Mouse (Mus musculus): ENCODE data around the gene Zfp597. TPM values are rescaled to one million over a fixed set of nuclear protein-coding genes. Genes with fewer than 3 reads are reported as not detected.

Gene Zfp597
- polyA plus RNA-seq, 1 experiment from 2014 or later: 7.5 TPM

DNA sequence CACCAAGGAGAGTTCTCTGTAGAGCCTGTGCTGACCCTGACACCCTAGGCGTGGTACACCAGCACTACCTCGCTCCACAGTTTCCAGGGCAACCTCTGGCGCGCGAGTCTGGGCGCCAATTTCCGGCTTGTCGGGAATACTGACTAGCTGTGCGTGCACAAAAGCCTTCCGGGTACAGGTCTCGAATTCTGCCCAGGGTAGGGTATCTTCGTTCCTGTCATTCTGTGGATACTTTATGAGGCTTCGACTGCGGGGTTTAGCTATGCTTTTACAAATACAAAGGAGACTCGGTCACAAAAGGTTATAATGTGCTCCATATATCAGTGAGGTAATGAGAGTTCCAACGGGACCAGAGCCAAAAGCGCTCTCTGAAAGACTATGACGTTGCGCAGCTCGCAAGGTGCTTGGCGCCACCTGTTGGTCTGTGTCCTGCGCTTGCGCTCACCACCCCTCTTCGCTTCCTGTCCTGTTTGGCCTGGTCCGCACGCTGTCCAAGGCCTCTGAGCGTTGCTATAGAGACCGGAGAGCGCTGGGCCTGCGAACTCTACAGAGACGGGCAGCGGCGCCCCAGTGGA lies 24.3 kb upstream of the Zfp597 start, which contains the start of the genes 1700037C18Rik and Cluap1:
1700037C18Rik (minus strand) TSS at position 153 of the 575 bp plus-strand sequence.
Cluap1 (plus strand) TSS at position 265 of the 575 bp plus-strand sequence.
- H3K9ac ChIP-seq (ENCODE audit: low read length): peak within 1 kb of the TSS; percentile 89
- under 1% methylated on average over 33 of the region's 33 CpGs for WGBS
- peaks cover 6% of the 10 kb centered on the region; the same call in 1 of the 2 replicates for H3K4me1 ChIP-seq (ENCODE audit: control insufficient read depth, insufficient read depth, low read length)
- peak within 1 kb of the TSS; percentile 88 for H3K4me2 ChIP-seq (ENCODE audit: low read depth, low read length)
- H3K27ac ChIP-seq (ENCODE audit: low read length): peak within 1 kb of the TSS; percentile 74
- H3K27me3 ChIP-seq (ENCODE audit: control insufficient read depth, insufficient read depth, low read length): no peaks in the 10 kb centered on the region
- peak; percentile 98 for ATAC-seq (ENCODE audit: insufficient read depth, low FRiP score)
- no peaks in the 10 kb centered on the region for H3K9me3 ChIP-seq (replicated peaks; ENCODE audit: control insufficient read depth, low read length)
- peaks cover 13% of the 10 kb centered on the region for H3K36me3 ChIP-seq (ENCODE audit: control insufficient read depth, insufficient read depth, low read length)
- peak within 1 kb of the TSS; percentile 74 for H3K4me3 ChIP-seq (replicated peaks; ENCODE audit: low read length)

DNA sequence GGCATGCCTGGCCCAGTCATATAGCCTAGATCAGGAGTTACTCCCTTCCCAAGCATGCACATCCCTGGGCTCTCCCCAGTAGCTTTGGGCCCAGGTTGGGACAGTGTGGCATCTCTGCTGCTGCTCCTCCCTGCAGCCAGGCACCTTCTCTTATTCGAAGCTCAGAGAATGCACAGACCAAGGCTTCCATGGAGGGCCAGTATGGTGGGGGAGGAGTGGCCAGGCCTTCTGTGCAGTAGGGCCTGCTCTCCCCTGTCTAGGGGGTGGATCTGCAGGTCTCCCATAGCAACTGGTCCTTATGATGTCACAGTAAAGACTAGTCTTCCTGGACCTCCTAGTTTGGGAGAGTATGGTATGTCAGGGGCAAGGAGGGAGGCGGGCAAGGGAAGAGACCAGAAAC lies 23.1 kb upstream of the Zfp597 start:
- Histone ChIP-seq H3K4me2 (ENCODE audit: low read depth, low read length) (no peak overlapping the region), H3K9ac (ENCODE audit: low read length) (no peak overlapping the region), H3K27ac (ENCODE audit: low read length) (no peak overlapping the region), H3K36me3 (ENCODE audit: control insufficient read depth, insufficient read depth, low read length) (peaks cover 11% of the 10 kb centered on the region), H3K4me1 (ENCODE audit: control insufficient read depth, insufficient read depth, low read length) (peaks cover 6% of the 10 kb centered on the region; the same call in 1 of the 2 replicates), H3K4me3 (replicated peaks; ENCODE audit: low read length) (no peak overlapping the region), H3K9me3 (replicated peaks; ENCODE audit: control insufficient read depth, low read length) (no peaks in the 10 kb centered on the region), H3K27me3 (ENCODE audit: control insufficient read depth, insufficient read depth, low read length) (no peaks in the 10 kb centered on the region)
- 78% methylated on average over 2 of the region's 2 CpGs for WGBS
- ATAC-seq (ENCODE audit: insufficient read depth, low FRiP score): no peak

DNA sequence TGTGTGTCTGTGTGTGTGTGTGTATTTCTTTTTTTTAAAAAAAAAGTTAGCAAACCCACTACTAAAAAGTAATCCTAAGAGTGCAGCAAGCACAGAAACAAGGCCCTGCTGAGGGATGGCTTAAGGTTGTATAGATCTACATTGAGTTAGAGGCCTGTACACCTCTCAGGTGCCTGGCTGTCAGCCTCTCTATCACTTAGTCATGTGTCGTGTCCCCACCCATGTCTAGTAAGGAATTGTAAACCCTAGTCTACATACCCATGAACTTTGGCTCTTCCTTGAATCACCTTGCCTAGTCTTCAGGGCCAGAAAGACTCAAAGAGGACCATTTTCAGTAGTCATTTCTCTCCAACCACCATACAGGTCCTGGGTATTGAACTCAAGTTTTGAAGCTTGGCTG lies 12.2 kb upstream of the Zfp597 start:
- Histone ChIP-seq H3K4me1 (ENCODE audit: control insufficient read depth, insufficient read depth, low read length) (no peaks in the 10 kb centered on the region), H3K27me3 (ENCODE audit: control insufficient read depth, insufficient read depth, low read length) (no peaks in the 10 kb centered on the region), H3K36me3 (ENCODE audit: control insufficient read depth, insufficient read depth, low read length) (peaks cover 16% of the 10 kb centered on the region; the same call in 1 of the 2 replicates), H3K27ac (ENCODE audit: low read length) (no peak overlapping the region), H3K4me3 (replicated peaks; ENCODE audit: low read length) (no peak overlapping the region), H3K4me2 (ENCODE audit: low read depth, low read length) (no peak overlapping the region), H3K9ac (ENCODE audit: low read length) (no peak overlapping the region), H3K9me3 (replicated peaks; ENCODE audit: control insufficient read depth, low read length) (no peaks in the 10 kb centered on the region)
- ATAC-seq (ENCODE audit: insufficient read depth, low FRiP score): no peak
- 92% methylated on average over 1 of the region's 1 CpGs for WGBS

DNA sequence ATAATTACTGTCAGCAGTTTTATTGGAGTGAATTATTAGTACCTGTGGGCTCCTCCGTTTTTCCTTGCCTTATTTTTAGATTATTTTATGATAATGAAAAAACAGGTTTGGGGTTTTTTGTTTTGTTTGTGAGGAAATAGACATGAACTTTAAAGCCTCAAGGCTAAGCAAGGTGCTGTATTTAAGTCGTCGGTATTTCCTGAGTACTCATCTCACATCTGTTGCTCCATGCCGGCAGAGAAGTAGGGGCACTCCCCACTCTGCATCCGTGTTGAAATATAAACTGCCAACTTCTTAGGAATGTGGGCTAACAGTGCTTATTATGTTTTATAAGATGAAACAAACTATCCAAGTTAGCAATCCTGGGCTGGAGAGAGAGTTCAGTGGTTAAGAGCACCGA lies 11.7 kb upstream of the Zfp597 start:
- ATAC-seq (ENCODE audit: insufficient read depth, low FRiP score): no peak
- Histone ChIP-seq H3K9me3 (replicated peaks; ENCODE audit: control insufficient read depth, low read length) (no peaks in the 10 kb centered on the region), H3K4me3 (replicated peaks; ENCODE audit: low read length) (no peak overlapping the region), H3K9ac (ENCODE audit: low read length) (no peak overlapping the region), H3K36me3 (ENCODE audit: control insufficient read depth, insufficient read depth, low read length) (peaks cover 11% of the 10 kb centered on the region; the same call in 1 of the 2 replicates), H3K4me1 (ENCODE audit: control insufficient read depth, insufficient read depth, low read length) (no peaks in the 10 kb centered on the region), H3K27me3 (ENCODE audit: control insufficient read depth, insufficient read depth, low read length) (no peaks in the 10 kb centered on the region), H3K27ac (ENCODE audit: low read length) (no peak overlapping the region), H3K4me2 (ENCODE audit: low read depth, low read length) (no peak overlapping the region)
- 83% methylated on average over 6 of the region's 6 CpGs for WGBS

DNA sequence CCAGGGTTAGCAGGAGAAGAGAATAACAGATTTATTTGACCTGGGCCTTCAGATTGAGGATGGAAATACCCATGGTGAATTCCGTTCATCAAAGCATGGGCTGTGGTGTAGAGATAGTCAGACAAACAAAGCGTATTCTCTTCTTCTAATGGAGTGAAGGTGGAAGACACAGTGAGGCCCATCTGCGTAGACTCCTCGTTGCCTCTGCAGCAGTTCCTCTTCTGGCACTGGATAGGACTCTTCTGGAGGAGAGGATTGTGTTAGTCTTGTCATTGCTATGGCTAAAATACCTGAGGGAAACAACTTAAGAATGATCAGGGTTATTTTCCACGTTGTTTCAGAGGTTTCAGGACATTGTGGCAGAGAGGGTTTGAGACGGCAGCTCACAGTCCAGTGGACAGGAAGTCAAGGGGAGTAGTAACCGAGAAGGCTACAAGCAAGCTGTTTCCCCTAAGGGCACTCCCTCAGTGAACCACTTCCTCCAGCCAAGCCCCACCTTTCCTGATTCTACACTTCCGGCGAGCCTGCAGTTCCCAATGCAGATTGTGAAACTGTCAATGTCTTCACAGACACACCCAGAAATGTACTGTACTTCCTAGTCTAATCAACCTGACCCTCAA lies 10.9 kb upstream of the Zfp597 start:
- Histone ChIP-seq H3K9ac (ENCODE audit: low read length) (no peak overlapping the region), H3K27me3 (ENCODE audit: control insufficient read depth, insufficient read depth, low read length) (no peaks in the 10 kb centered on the region), H3K4me1 (ENCODE audit: control insufficient read depth, insufficient read depth, low read length) (no peaks in the 10 kb centered on the region), H3K4me3 (replicated peaks; ENCODE audit: low read length) (no peak overlapping the region), H3K4me2 (ENCODE audit: low read depth, low read length) (no peak overlapping the region; the same call in 1 of the 2 replicates), H3K27ac (ENCODE audit: low read length) (peak overlapping the region; percentile 65), H3K9me3 (replicated peaks; ENCODE audit: control insufficient read depth, low read length) (no peaks in the 10 kb centered on the region), H3K36me3 (ENCODE audit: control insufficient read depth, insufficient read depth, low read length) (peaks cover 4% of the 10 kb centered on the region; the same call in 1 of the 2 replicates)
- WGBS: 69% methylated on average over 9 of the region's 9 CpGs
- ATAC-seq (ENCODE audit: insufficient read depth, low FRiP score): peak; percentile 58; the same call in 1 of the 2 replicates

DNA sequence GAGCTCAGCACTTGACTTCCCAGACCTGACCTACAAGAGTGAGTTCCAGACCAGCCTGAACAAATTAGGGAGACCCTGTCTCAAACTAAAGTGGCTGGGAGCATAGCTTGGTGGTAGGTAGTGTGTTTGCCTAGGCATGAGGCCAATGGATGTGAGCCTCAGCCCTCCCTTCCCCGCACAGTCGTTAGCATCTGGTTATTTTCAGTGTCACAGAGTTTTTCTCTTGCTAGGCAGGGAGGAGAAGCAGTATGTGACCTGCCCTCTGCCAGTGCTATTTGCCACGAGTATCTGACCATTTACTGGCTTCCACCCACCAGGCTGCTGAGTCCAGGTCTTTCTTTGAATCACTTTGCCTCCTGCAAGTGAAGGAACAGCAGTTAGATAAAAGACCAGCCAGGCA lies 9.4 kb upstream of the Zfp597 start:
- no peaks in the 10 kb centered on the region for H3K4me1 ChIP-seq (ENCODE audit: control insufficient read depth, insufficient read depth, low read length)
- no peak overlapping the region for H3K9ac ChIP-seq (ENCODE audit: low read length)
- 45% methylated on average over 3 of the region's 3 CpGs for WGBS
- no peak overlapping the region for H3K27ac ChIP-seq (ENCODE audit: low read length)
- no peaks in the 10 kb centered on the region for H3K27me3 ChIP-seq (ENCODE audit: control insufficient read depth, insufficient read depth, low read length)
- no peak overlapping the region for H3K4me3 ChIP-seq (replicated peaks; ENCODE audit: low read length)
- no peaks in the 10 kb centered on the region for H3K36me3 ChIP-seq (ENCODE audit: control insufficient read depth, insufficient read depth, low read length)
- no peaks in the 10 kb centered on the region for H3K9me3 ChIP-seq (replicated peaks; ENCODE audit: control insufficient read depth, low read length)
- no peak for ATAC-seq (ENCODE audit: insufficient read depth, low FRiP score)
- no peak overlapping the region for H3K4me2 ChIP-seq (ENCODE audit: low read depth, low read length)

DNA sequence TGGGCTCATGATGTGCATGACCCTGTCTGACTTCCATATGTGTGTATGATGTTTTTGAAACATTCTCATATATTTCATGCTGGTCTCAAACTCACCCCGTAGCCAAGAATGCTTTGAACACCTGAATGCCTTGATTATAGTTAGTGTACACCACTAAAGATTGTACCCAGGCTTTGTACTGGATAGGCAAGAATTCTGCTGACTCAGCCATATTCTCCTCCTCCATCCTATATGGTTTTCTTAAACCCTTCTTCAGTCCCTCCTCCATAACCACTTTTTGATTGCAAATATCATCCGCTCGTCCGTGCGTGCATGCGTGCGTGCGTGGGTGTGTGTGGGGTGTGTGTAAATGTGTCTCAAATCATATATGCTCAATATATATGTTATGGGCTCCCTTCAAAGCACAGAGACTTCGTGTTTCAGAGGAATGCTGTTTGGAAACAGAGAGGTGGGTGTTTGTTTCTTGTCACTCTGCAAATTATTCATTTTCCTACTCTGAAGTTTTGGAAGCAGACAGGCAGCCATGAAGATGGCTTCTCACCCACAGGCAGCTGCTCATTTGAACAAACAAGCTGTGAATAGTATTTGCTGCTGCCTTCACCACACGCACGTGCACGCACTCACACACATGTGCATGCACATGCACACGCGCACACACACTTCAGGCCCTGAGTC lies 7.4 kb upstream of the Zfp597 start:
- no peak for ATAC-seq (ENCODE audit: insufficient read depth, low FRiP score)

DNA sequence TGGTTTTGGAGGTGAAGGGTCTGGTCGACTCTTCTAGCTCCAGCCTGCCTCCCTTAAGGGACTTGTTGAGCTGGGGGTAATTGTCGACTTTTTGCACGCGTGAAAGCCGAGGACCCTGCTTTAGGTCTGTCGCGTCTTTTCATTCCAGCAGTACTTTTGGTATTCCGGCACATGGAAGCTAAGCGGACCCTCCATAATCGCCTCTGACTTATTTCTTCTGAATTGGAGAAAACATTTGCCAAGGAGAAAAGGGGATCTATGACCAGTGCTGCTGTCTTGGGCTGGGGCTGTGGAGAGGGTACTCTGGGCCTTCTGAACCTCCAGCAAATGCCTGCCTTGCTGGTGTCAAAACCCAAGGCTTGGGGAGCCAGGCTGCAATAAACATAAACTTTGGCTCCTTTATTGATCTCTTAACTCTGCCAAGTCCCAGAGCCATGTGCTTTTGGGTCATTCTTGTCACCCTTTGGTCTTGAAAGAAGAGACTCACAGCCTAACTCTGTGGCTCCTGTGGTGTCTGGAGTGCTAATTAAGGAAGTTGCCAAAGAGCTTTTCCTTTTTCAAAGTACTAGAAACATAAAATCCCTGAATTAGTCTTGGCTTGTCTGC lies 807 bp upstream of the Zfp597 start:
- Histone ChIP-seq H3K36me3 (ENCODE audit: control insufficient read depth, insufficient read depth, low read length) (no peaks in the 10 kb centered on the region), H3K4me1 (ENCODE audit: control insufficient read depth, insufficient read depth, low read length) (peaks cover 8% of the 10 kb centered on the region), H3K9me3 (replicated peaks; ENCODE audit: control insufficient read depth, low read length) (no peaks in the 10 kb centered on the region), H3K4me3 (replicated peaks; ENCODE audit: low read length) (peak overlapping the region; percentile 98), H3K4me2 (ENCODE audit: low read depth, low read length) (peak overlapping the region; percentile 63), H3K9ac (ENCODE audit: low read length) (peak overlapping the region; percentile 95), H3K27me3 (ENCODE audit: control insufficient read depth, insufficient read depth, low read length) (no peaks in the 10 kb centered on the region), H3K27ac (ENCODE audit: low read length) (peak overlapping the region; percentile 79)
- WGBS: 2% methylated on average over 10 of the region's 10 CpGs
- ATAC-seq (ENCODE audit: insufficient read depth, low FRiP score): no peak

More for the DNA sequence above, 7.4 kb upstream of the Zfp597 start:
- Histone ChIP-seq H3K4me1 (ENCODE audit: control insufficient read depth, insufficient read depth, low read length) (no peaks in the 10 kb centered on the region), H3K9ac (ENCODE audit: low read length) (no peak overlapping the region), H3K27ac (ENCODE audit: low read length) (no peak overlapping the region), H3K4me2 (ENCODE audit: low read depth, low read length) (no peak overlapping the region), H3K4me3 (replicated peaks; ENCODE audit: low read length) (no peak overlapping the region), H3K36me3 (ENCODE audit: control insufficient read depth, insufficient read depth, low read length) (no peaks in the 10 kb centered on the region), H3K9me3 (replicated peaks; ENCODE audit: control insufficient read depth, low read length) (no peaks in the 10 kb centered on the region), H3K27me3 (ENCODE audit: control insufficient read depth, insufficient read depth, low read length) (no peaks in the 10 kb centered on the region)
- WGBS: 92% methylated on average over 14 of the region's 14 CpGs

DNA sequence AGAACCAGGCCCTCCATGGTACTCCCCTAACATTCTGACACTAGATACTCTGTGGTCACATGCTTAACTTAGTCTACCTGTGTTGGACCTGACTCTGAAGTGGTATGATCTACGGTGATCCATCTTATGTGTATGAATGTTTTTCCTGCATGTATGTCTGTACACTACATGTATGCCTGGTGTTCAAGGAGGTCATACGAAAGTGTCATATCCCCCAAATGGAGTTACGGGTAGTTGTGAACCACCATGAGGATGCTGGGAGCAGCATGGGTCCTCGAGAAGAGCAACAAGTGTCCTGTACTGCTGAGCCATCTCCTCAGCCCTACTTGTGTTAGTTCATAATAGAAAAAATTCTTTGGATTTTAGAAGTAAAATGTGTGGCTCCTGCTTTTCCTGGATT lies 8.0 kb downstream of the Zfp597 start:
- Histone ChIP-seq H3K4me1 (ENCODE audit: control insufficient read depth, insufficient read depth, low read length) (peaks cover 15% of the 10 kb centered on the region; the same call in 1 of the 2 replicates), H3K27ac (ENCODE audit: low read length) (no peak overlapping the region), H3K9ac (ENCODE audit: low read length) (no peak overlapping the region), H3K27me3 (ENCODE audit: control insufficient read depth, insufficient read depth, low read length) (no peaks in the 10 kb centered on the region), H3K9me3 (replicated peaks; ENCODE audit: control insufficient read depth, low read length) (no peaks in the 10 kb centered on the region), H3K4me3 (replicated peaks; ENCODE audit: low read length) (no peak overlapping the region), H3K4me2 (ENCODE audit: low read depth, low read length) (no peak overlapping the region), H3K36me3 (ENCODE audit: control insufficient read depth, insufficient read depth, low read length) (no peaks in the 10 kb centered on the region)
- 94% methylated on average over 4 of the region's 4 CpGs for WGBS
- ATAC-seq (ENCODE audit: insufficient read depth, low FRiP score): no peak
